8 mouse cellular contexts compared by ENCODE assay signal in the genomic region with DNA sequence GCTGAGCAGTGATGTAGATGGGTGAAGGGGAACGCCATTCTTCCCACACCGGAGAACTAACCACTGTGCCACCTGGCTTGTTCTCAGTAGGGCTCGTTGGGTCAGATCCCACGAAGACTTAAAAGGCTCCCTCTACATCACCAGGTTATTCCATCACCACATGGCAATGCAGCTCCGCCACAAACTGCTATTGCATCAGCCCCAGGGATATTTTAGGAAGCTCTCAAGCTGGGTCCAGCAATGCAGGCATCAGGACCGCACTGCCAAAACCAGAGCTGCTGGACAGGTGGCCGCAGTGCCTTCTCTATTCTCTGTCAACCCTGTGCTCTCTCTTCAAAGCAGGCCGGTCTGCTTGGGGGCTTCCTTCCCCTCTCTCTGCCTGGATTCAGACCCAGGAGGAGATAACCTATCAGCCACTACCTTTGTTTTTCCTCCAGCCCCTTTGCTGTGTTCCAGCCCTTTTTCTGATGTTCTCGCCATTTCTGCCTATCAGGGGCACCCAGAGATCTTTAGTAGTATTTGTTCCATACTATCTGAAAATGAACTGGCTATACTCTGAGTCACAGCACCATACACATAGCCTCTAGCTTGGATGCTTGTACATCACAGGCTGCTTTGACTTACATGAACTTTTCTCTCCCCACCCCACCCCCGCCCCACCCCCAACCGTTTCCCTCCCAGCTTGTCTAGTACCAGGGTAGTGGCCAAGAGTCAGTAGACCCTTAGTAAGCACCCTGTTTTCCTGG.
A peak's percentile ranks its signal among the peaks of the same experiment; 100 is the strongest.
DNase-seq lines count a peak whose midpoint lies in the region.

No protein-coding gene starts in this region.

- peak; percentile 22 for DNase-seq in right cerebral cortex, postnatal 25 days
- DNase-seq in right cerebral cortex, postnatal 36 days (ENCODE audit: low spot score in 2 of 2), result no peak
- DNase-seq in fibroblast of lung, adult 2 months (ENCODE audit: low read depth), result peak; percentile 76
- peak; percentile 20 to 26 for DNase-seq in heart, postnatal 14 days
- peak; percentile 14 for DNase-seq in lung, postnatal 10 days
- DNase-seq in thymus, postnatal 4 days, result peak; percentile 35
- DNase-seq in adrenal gland, postnatal 4 days (ENCODE audit: low spot score in 2 of 2), result no peak
- no peak for DNase-seq in urinary bladder, adult 18-20 months (ENCODE audit: low spot score in 2 of 2)

- intact Hi-C loops in heart, postnatal 14 days (cut with DNase I), result loop anchor here (2.0 to 5.0 kb wide), 3 partner anchors 48 to 260 kb away; a partner anchor contains a TSS

Comparison
In these comparisons a context has a peak if more than half of its experiments do, and no peak if none do; other contexts are left out.
1. DNase-seq: peak in right cerebral cortex, postnatal 25 days (single experiment), fibroblast of lung, adult 2 months (single experiment), heart, postnatal 14 days (2 of 2), lung, postnatal 10 days (single experiment) and thymus, postnatal 4 days (single experiment); none in right cerebral cortex, postnatal 36 days (0 of 2), adrenal gland, postnatal 4 days (0 of 2) and urinary bladder, adult 18-20 months (0 of 2).